ENCODE assay signal across 14 mouse cellular contexts in the genomic region with DNA sequence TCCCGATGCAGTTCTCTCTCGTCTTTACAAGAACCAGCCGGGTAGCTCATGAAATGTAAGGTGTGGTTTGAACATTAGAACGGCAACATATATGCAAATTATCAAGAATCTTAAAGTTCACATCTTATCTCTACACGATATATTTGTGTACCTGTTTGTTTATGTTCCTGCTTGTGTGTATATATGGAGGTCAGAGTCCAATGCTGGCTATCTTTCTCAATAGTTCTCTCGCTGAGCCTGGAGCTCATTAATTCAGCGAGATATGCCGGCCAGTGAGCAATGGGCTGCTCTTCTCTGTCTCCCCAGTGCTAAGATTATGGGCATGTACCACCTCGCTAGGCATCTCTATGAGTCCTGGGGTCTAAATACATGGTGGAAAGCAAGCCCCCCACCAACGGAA. TPM values are rescaled to one million over a fixed set of nuclear protein-coding genes. Genes with fewer than 3 reads are reported as not detected.
"Had no signal": no experiment of that assay in that cellular context is flagged by ENCODE, and none has a peak within 500 bp of the region (broad histone marks: within the 10 kb centered on the region; RNA-seq: fewer than 3 reads in every experiment).

No protein-coding gene starts in this region.

- H3K27ac ChIP-seq: liver, embryonic 14.5 days; lung, embryonic 15.5 days; macrophage; midbrain, embryonic 13.5 days; midbrain, embryonic 15.5 days; neural tube, embryonic 12.5 days had no signal

- H3K9me3 ChIP-seq: lung, embryonic 15.5 days; megakaryocyte, embryonic 14.5 days; midbrain, embryonic 13.5 days; midbrain, embryonic 15.5 days; neural tube, embryonic 12.5 days had no signal

- H3K36me3 ChIP-seq: lung, embryonic 15.5 days; midbrain, embryonic 13.5 days; midbrain, embryonic 15.5 days; neural tube, embryonic 12.5 days had no signal

- ATAC-seq: midbrain, embryonic 13.5 days; midbrain, embryonic 15.5 days had no signal

- DNase-seq: lung, postnatal 10 days; right cerebral cortex, postnatal 14 days; spleen, adult 18-20 months; thymus, adult 18-20 months; thymus, postnatal 14 days; thymus, postnatal 36 days had no signal

- H3K9ac ChIP-seq: liver, embryonic 14.5 days; lung, embryonic 15.5 days; midbrain, embryonic 13.5 days; midbrain, embryonic 15.5 days; neural tube, embryonic 12.5 days had no signal

- H3K4me2 ChIP-seq: lung, embryonic 15.5 days; midbrain, embryonic 11.5 days; midbrain, embryonic 13.5 days; midbrain, embryonic 15.5 days; neural tube, embryonic 12.5 days had no signal

- H3K27me3 ChIP-seq: lung, embryonic 15.5 days; midbrain, embryonic 13.5 days; midbrain, embryonic 15.5 days; neural tube, embryonic 12.5 days had no signal

- H3K4me3 ChIP-seq: lung, embryonic 15.5 days; megakaryocyte, embryonic 14.5 days; midbrain, embryonic 13.5 days; midbrain, embryonic 15.5 days; neural tube, embryonic 12.5 days had no signal

- H3K4me1 ChIP-seq: lung, embryonic 15.5 days; midbrain, embryonic 13.5 days; midbrain, embryonic 15.5 days; neural tube, embryonic 12.5 days had no signal

RNA-seq across cellular contexts. Expression of a gene that starts 18.8 kb away (rescaled TPM):
- polyA plus RNA-seq: macrophage; midbrain, embryonic 11.5 days had no signal
